Mouse (Mus musculus) MEL (cell line): ENCODE measurements around the gene Traf1. TPM values are rescaled to one million over a fixed set of nuclear protein-coding genes. Genes with fewer than 3 reads are reported as not detected.

ENCODE experiments used
- DNase-seq: peaks from one replicate; pipeline ENCODE4 v3.0.0; 2011; ENCODE audit warnings: low read depth, low spot score
- H3K27ac ChIP-seq: 2 replicates; pipeline ENCODE4 v1.5.1; 2012; ENCODE audit warnings: low read depth, mild to moderate bottlenecking, control low read depth, low read length, moderate library complexity; ENCODE audit not compliant: control insufficient read depth
- H3K27me3 ChIP-seq, 2 experiments: fragments of 150-350 bp in 1 of 2; sonication (generic) in 1 of 2; 2 replicates each; pipeline ENCODE4 v1.6.1; 2012; ENCODE audit warnings: low read length in 2 of 2, mild to moderate bottlenecking in 2 of 2, improper control_type of control experiment in 1 of 2, moderate library complexity in 1 of 2; ENCODE audit not compliant: insufficient read depth in 2 of 2, control insufficient read depth in 1 of 2
- H3K36me3 ChIP-seq, 2 experiments: 2 replicates each; pipeline ENCODE4 v1.6.1; 2012 to 2014; ENCODE audit warnings: low read length in 2 of 2, improper control_type of control experiment in 1 of 2, inconsistent platforms in 1 of 2, mild to moderate bottlenecking in 1 of 2; ENCODE audit not compliant: insufficient read depth in 2 of 2, control insufficient read depth in 1 of 2
- H3K4me1 ChIP-seq, 2 experiments: fragments of 150-350 bp in 1 of 2; sonication (generic) in 1 of 2; 2 replicates each; pipeline ENCODE4 v1.6.1; 2012; ENCODE audit warnings: low read length in 2 of 2, improper control_type of control experiment in 1 of 2, mild to moderate bottlenecking in 1 of 2; ENCODE audit not compliant: insufficient read depth in 2 of 2, control insufficient read depth in 1 of 2
- H3K4me3 ChIP-seq, 2 experiments: fragments of 150-350 bp in 1 of 2; sonication (generic) in 1 of 2; 2 replicates each; pipeline ENCODE4 v1.5.1; 2012; ENCODE audit warnings: low read depth in 2 of 2, low read length in 2 of 2, mild to moderate bottlenecking in 2 of 2, moderate library complexity in 2 of 2, control low read depth in 1 of 2, improper control_type of control experiment in 1 of 2; ENCODE audit not compliant: control insufficient read depth in 1 of 2, insufficient read depth in 1 of 2
- H3K79me2 ChIP-seq: 2 replicates; pipeline ENCODE4 v1.6.1; 2012; ENCODE audit warnings: mild to moderate bottlenecking, low read length, moderate library complexity; ENCODE audit not compliant: control insufficient read depth, poor library complexity, insufficient read depth
- H3K9ac ChIP-seq: 2 replicates; pipeline ENCODE4 v1.6.1; 2012; ENCODE audit warnings: low read depth, mild to moderate bottlenecking, control low read depth, low read length, moderate library complexity; ENCODE audit not compliant: control insufficient read depth, poor library complexity, severe bottlenecking
- H3K9me3 ChIP-seq: fragments of 150-350 bp; sonication (generic); replicated peaks from 2 replicates; pipeline ENCODE4 v1.6.1; 2012; ENCODE audit warnings: mild to moderate bottlenecking, low read length, improper control_type of control experiment, moderate library complexity; ENCODE audit not compliant: insufficient read depth
- CHD2 ChIP-seq: IDR thresholded peaks from 2 replicates; pipeline ENCODE4 v1.6.1; 2011; ENCODE audit warnings: low read length, improper control_type of control experiment
- CTCF ChIP-seq, 3 experiments: IDR thresholded peaks in 2 of 3; conservative IDR thresholded peaks in 1 of 3; 2 replicates each; pipeline ENCODE4 v1.5.1; 2011 to 2012; ENCODE audit warnings: low read length in 3 of 3, low read depth in 2 of 3, mild to moderate bottlenecking in 2 of 3, improper control_type of control experiment in 1 of 3, inconsistent platforms in 1 of 3, mixed read lengths in 1 of 3, moderate library complexity in 1 of 3; ENCODE audit not compliant: control insufficient read depth in 1 of 3, insufficient read depth in 1 of 3, poor library complexity in 1 of 3, severe bottlenecking in 1 of 3
- ELF1 ChIP-seq: IDR thresholded peaks from 2 replicates; pipeline ENCODE4 v1.6.1; 2014; ENCODE audit warnings: low read depth, mild to moderate bottlenecking, inconsistent platforms, low read length, improper control_type of control experiment, moderate library complexity
- ETS1 ChIP-seq: IDR thresholded peaks from 2 replicates; pipeline ENCODE4 v1.6.1; 2012; ENCODE audit warnings: low read depth, mild to moderate bottlenecking, inconsistent platforms, low read length, improper control_type of control experiment, moderate library complexity
- GABPA ChIP-seq: IDR thresholded peaks from 2 replicates; pipeline ENCODE4 v1.6.1; 2012; ENCODE audit warnings: low read depth, mild to moderate bottlenecking, inconsistent platforms, low read length, improper control_type of control experiment, moderate library complexity
- GATA1 ChIP-seq: IDR thresholded peaks from 2 replicates; pipeline ENCODE4 v1.6.1; 2011; ENCODE audit warnings: low read depth, low read length, improper control_type of control experiment
- JUND ChIP-seq: IDR thresholded peaks from 2 replicates; pipeline ENCODE4 v1.6.1; 2011; ENCODE audit warnings: low read depth, mild to moderate bottlenecking, improper control_type of control experiment, low read length
- KAT2A ChIP-seq: conservative IDR thresholded peaks from 2 replicates; pipeline ENCODE4 v1.6.1; 2012; ENCODE audit warnings: low read depth, low read length, improper control_type of control experiment, inconsistent platforms
- MAFK ChIP-seq: IDR thresholded peaks from 2 replicates; pipeline ENCODE4 v1.6.1; 2011; ENCODE audit warnings: low read depth, mild to moderate bottlenecking, low read length, improper control_type of control experiment, borderline replicate concordance
- MXI1 ChIP-seq: IDR thresholded peaks from 2 replicates; pipeline ENCODE4 v1.6.1; 2011; ENCODE audit warnings: mild to moderate bottlenecking, low read depth, low read length, improper control_type of control experiment
- MYC ChIP-seq: IDR thresholded peaks from 2 replicates; pipeline ENCODE4 v1.6.1; 2011; ENCODE audit warnings: low read depth, mild to moderate bottlenecking, low read length, improper control_type of control experiment, moderate library complexity
- NELFE ChIP-seq: IDR thresholded peaks from 2 replicates; pipeline ENCODE4 v1.6.1; 2011; ENCODE audit warnings: low read depth, low read length, improper control_type of control experiment
- POLR2A ChIP-seq, 2 experiments: IDR thresholded peaks; 2 replicates each; pipeline ENCODE4 v1.6.1; 2011 to 2012; ENCODE audit warnings: low read length in 2 of 2, mild to moderate bottlenecking in 2 of 2, control low read depth in 1 of 2, improper control_type of control experiment in 1 of 2, low read depth in 1 of 2, moderate library complexity in 1 of 2; ENCODE audit not compliant: control insufficient read depth in 1 of 2, insufficient read depth in 1 of 2, poor library complexity in 1 of 2
- POLR2AphosphoS5 ChIP-seq: IDR thresholded peaks from 2 replicates; pipeline ENCODE4 v1.6.1; 2012; ENCODE audit warnings: low read depth, borderline replicate concordance, mild to moderate bottlenecking, inconsistent platforms, low read length, moderate library complexity, mixed read lengths
- RCOR1 ChIP-seq: IDR thresholded peaks from 2 replicates; pipeline ENCODE4 v1.6.1; 2012; ENCODE audit warnings: low read depth, mild to moderate bottlenecking, inconsistent platforms, low read length, improper control_type of control experiment
- SMC3 ChIP-seq: IDR thresholded peaks from 2 replicates; pipeline ENCODE4 v1.6.1; 2011; ENCODE audit warnings: low read depth, low read length, improper control_type of control experiment
- TBP ChIP-seq: IDR thresholded peaks from 2 replicates; pipeline ENCODE4 v1.8.0; 2011; ENCODE audit warnings: low read depth, low read length, improper control_type of control experiment
- TCF12 ChIP-seq: IDR thresholded peaks from 2 replicates; pipeline ENCODE4 v1.6.1; 2014; ENCODE audit warnings: low read depth, mild to moderate bottlenecking, inconsistent platforms, low read length, improper control_type of control experiment, moderate library complexity
- UBTF ChIP-seq: IDR thresholded peaks from 2 replicates; pipeline ENCODE4 v1.6.1; 2012; ENCODE audit warnings: low read depth, mild to moderate bottlenecking, inconsistent platforms, low read length, improper control_type of control experiment, moderate library complexity, borderline replicate concordance; ENCODE audit not compliant: insufficient read depth
- USF1 ChIP-seq: IDR thresholded peaks from 2 replicates; pipeline ENCODE4 v1.6.1; 2014; ENCODE audit warnings: low read depth, mild to moderate bottlenecking, inconsistent platforms, low read length, improper control_type of control experiment, moderate library complexity
- USF2 ChIP-seq, 2 experiments: IDR thresholded peaks; 2 replicates each; pipeline ENCODE4 v1.6.1; 2011 to 2012; ENCODE audit warnings: improper control_type of control experiment in 2 of 2, low read length in 2 of 2, borderline replicate concordance in 1 of 2, inconsistent platforms in 1 of 2, low read depth in 1 of 2, mild to moderate bottlenecking in 1 of 2; ENCODE audit not compliant: insufficient read depth in 1 of 2
- ZNF384 ChIP-seq: IDR thresholded peaks from 2 replicates; pipeline ENCODE4 v1.6.1; 2012; ENCODE audit warnings: low read depth, mild to moderate bottlenecking, inconsistent platforms, low read length, improper control_type of control experiment
- polyA plus RNA-seq, 2 experiments: library from polyadenylated mRNA; stranded (reverse) in 1 of 2; unstranded in 1 of 2; fragments of >175 nt in 1 of 2; fragments of >200 nt in 1 of 2; gene quantifications; 2 replicates each; pipeline versions ENCODE4 v1.2.1 to v1.2.4; 2012; ENCODE audit warnings: low replicate concordance in 2 of 2, low read depth in 1 of 2; ENCODE audit not compliant: insufficient read length in 2 of 2, insufficient read depth in 1 of 2, missing spikeins in 1 of 2
- total RNA-seq: library from RNA; depleted of rRNA; stranded (reverse); fragments of 300-350 nt; gene quantifications from 2 replicates; pipeline ENCODE4 v1.2.3, GENCODE M21; 2012

Gene Traf1
- total and polyA plus RNA-seq, 3 experiments, result 0.03 to 0.04 TPM; not detected in 1

- H3K9ac ChIP-seq, result no peak overlapping the region
- no peaks in the 10 kb centered on the region for H3K79me2 ChIP-seq
- H3K36me3 ChIP-seq, result peaks cover 0 to 8% of the 10 kb centered on the region in 2 experiments; a peak in 2 of 4 replicates
- peaks cover 0 to 17% of the 10 kb centered on the region in 2 experiments; a peak in 3 of 4 replicates for H3K4me1 ChIP-seq
- TF ChIP-seq SMC3 (no peak), ZNF384 (no peak), MXI1 (no peak), ELF1 (no peak), GATA1 (no peak), NELFE (no peak), KAT2A (no peak), RCOR1 (no peak), JUND (no peak), USF1 (no peak), POLR2AphosphoS5 (no peak), USF2 (IDR thresholded peaks at IDR 0.05; ENCODE audit: borderline replicate concordance in 1 of 2, insufficient read depth in 1 of 2, low read depth in 1 of 2, low read length in 2 of 2) (no peak), POLR2A (IDR thresholded peaks at IDR 0.05; ENCODE audit: control insufficient read depth in 1 of 2, insufficient read depth in 1 of 2, low read depth in 1 of 2, low read length in 2 of 2, poor library complexity in 1 of 2) (no peak), UBTF (no peak), TCF12 (no peak), CHD2 (no peak), CTCF (IDR thresholded peaks at IDR 0.05 in 2 of 3, conservative IDR thresholded peaks at IDR 0.05 in 1 of 3; ENCODE audit: control insufficient read depth in 1 of 3, insufficient read depth in 1 of 3, low read depth in 2 of 3, low read length in 3 of 3, poor library complexity in 1 of 3, severe bottlenecking in 1 of 3) (no peak), GABPA (no peak)
- TF ChIP-seq, all 39 proteins: peak for 0
- DNase-seq, result no peak
- Histone ChIP-seq H3K4me3 (no peak overlapping the region), H3K27me3 (no peaks in the 10 kb centered on the region), H3K27ac (no peak overlapping the region), H3K9me3 (no peaks in the 10 kb centered on the region)
Observed at GRCm38 (mm10) chr2:34903652-34904405, 57.7 kb downstream of the Traf1 start.

GRCm38 (mm10) chr2:34903191-34903590 is 58.4 kb downstream of the Traf1 start:
- H3K4me1 ChIP-seq, result peaks cover 0 to 17% of the 10 kb centered on the region in 2 experiments; a peak in 3 of 4 replicates
- H3K9ac ChIP-seq, result no peak overlapping the region
- peaks cover 0 to 8% of the 10 kb centered on the region in 2 experiments; a peak in 2 of 4 replicates for H3K36me3 ChIP-seq
- TF ChIP-seq TBP (no peak), ETS1 (no peak), MAFK (no peak), KAT2A (no peak), USF1 (no peak), MYC (no peak)
- no peaks in the 10 kb centered on the region for H3K9me3 ChIP-seq
- H3K27me3 ChIP-seq, result no peaks in the 10 kb centered on the region
- no peak overlapping the region for H3K4me3 ChIP-seq
- DNase-seq, result no peak
- no peaks in the 10 kb centered on the region for H3K79me2 ChIP-seq
- no peak overlapping the region for H3K27ac ChIP-seq
